Mouse (Mus musculus): ENCODE measurements around the gene Cd40. TPM values are rescaled to one million over a fixed set of nuclear protein-coding genes. Genes with fewer than 3 reads are reported as not detected.
A peak's percentile ranks its signal among the peaks of the same experiment; 100 is the strongest.

Gene Cd40
- polyA plus RNA-seq, 1 experiment from 2014 or later: 8.5 TPM

DNA sequence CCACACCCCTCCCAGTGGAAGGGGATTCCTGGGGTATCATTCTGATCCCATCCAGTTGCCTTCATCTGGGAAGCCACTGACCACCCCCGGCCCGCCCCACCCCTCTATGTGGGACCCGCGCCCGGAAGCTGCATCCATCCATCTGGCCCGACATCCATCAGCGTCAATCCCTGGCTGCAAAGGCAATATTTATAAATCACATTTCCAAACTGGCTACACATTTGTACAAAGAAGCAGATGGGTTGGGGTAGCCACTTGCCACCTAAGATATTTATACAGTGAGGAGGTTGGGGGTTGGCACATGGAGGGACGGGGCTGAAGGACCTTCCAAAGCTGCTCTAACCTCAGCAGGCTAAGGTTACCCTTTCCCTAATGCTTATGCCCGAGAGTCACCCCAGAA lies 65.3 kb downstream of the Cd40 start:
- no peak for ATAC-seq
- 74% methylated on average over 9 of the region's 9 CpGs for WGBS

DNA sequence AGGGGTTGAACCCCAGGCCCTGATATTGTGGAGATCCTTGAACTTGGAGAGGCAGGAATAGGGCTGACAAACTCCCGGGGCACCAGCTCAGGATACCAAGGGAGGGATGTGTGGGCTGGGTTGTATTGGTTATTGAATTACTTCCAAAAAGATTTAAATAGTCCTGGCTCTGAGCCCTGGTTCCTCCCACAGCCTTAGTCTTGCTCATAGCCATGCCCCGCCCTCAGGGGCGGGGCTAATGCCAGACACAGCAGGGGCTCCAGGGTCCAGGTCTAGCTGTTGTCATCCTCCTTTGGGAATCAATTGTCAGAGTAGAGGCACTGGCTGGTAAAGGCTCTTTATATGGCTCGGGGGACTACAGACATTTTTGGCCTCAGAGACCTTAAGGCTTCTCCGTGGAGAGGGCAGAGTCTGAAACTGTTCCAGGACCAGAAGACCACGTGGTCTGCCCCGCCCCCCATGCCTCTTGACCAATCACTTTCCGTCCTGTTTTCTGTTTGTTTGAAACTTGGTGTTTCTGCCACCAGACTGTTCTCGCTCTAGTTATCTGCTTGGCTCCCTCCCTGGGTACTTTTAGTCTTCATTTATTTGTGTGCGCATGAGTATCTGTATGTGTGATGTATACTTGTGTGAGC lies 65.9 kb downstream of the Cd40 start:
- WGBS: 30% methylated on average over 10 of the region's 10 CpGs
- no peaks in the 10 kb centered on the region for H3K9me3 ChIP-seq
- H3K36me3 ChIP-seq: no peaks in the 10 kb centered on the region
- no peak overlapping the region for H3K9ac ChIP-seq
- H3K27me3 ChIP-seq (replicated peaks): peaks cover 41% of the 10 kb centered on the region
- H3K4me3 ChIP-seq (replicated peaks): no peak overlapping the region
- 0 out of 2 replicates have a peak overlapping the region, but pooled peaks have one; percentile 18 for H3K4me2 ChIP-seq (replicated peaks)
- no peak overlapping the region for H3K27ac ChIP-seq
- no peaks in the 10 kb centered on the region for H3K4me1 ChIP-seq (replicated peaks)
- peak; percentile 39; the same call in 1 of the 2 replicates for ATAC-seq

More for the DNA sequence above, 65.3 kb downstream of the Cd40 start:
- Histone ChIP-seq H3K4me2 (replicated peaks) (no peak overlapping the region), H3K9ac (no peak overlapping the region), H3K9me3 (no peaks in the 10 kb centered on the region), H3K36me3 (no peaks in the 10 kb centered on the region), H3K4me3 (replicated peaks) (no peak overlapping the region), H3K4me1 (replicated peaks) (no peaks in the 10 kb centered on the region), H3K27ac (no peak overlapping the region), H3K27me3 (replicated peaks) (peaks cover 42% of the 10 kb centered on the region)

Other genes starting within 250 kb of the Cd40 start
- gene Zswim1, start 232.9 kb upstream of the Cd40 start, polyA plus RNA-seq (2015; fragmentation: Nextera tagmentation; extraction: Ambion mirVana): 13.5 TPM in 2 replicates
- not detected in 2 replicates for gene Spata25, start 227.1 kb upstream of the Cd40 start, polyA plus RNA-seq (2015; fragmentation: Nextera tagmentation; extraction: Ambion mirVana)
- gene Ctsa, start 222.8 kb upstream of the Cd40 start, polyA plus RNA-seq (2015; fragmentation: Nextera tagmentation; extraction: Ambion mirVana): 266 and 277 TPM in 2 replicates
- 6.8 and 7.4 TPM in 2 replicates for gene Neurl2, start 222.2 kb upstream of the Cd40 start, polyA plus RNA-seq (2015; fragmentation: Nextera tagmentation; extraction: Ambion mirVana)
- gene Pltp, start 197.9 kb upstream of the Cd40 start, polyA plus RNA-seq (2015; fragmentation: Nextera tagmentation; extraction: Ambion mirVana): 28.7 and 29.5 TPM in 2 replicates
- gene Pcif1, start 176.3 kb upstream of the Cd40 start, polyA plus RNA-seq (2015; fragmentation: Nextera tagmentation; extraction: Ambion mirVana): 63.6 and 65.5 TPM in 2 replicates
- 10.7 and 11.3 TPM in 2 replicates for gene Zfp335, start 143.9 kb upstream of the Cd40 start, polyA plus RNA-seq (2015; fragmentation: Nextera tagmentation; extraction: Ambion mirVana)
- gene Mmp9, start 114.8 kb upstream of the Cd40 start, polyA plus RNA-seq (2015; fragmentation: Nextera tagmentation; extraction: Ambion mirVana): 4.9 and 5.2 TPM in 2 replicates
- 0.80 and 0.97 TPM in 2 replicates for gene Slc12a5, start 94.8 kb upstream of the Cd40 start, polyA plus RNA-seq (2015; fragmentation: Nextera tagmentation; extraction: Ambion mirVana)
- 47.4 and 48.8 TPM in 2 replicates for gene Ncoa5, start 20.8 kb upstream of the Cd40 start, polyA plus RNA-seq (2015; fragmentation: Nextera tagmentation; extraction: Ambion mirVana)
- not detected in 2 replicates for gene 1700025C18Rik, start 35.1 kb downstream of the Cd40 start, polyA plus RNA-seq (2015; fragmentation: Nextera tagmentation; extraction: Ambion mirVana)
- 0.62 and 0.68 TPM in 2 replicates for gene Cdh22, start 179.2 kb downstream of the Cd40 start, polyA plus RNA-seq (2015; fragmentation: Nextera tagmentation; extraction: Ambion mirVana)
- gene Slc35c2, start 232.2 kb downstream of the Cd40 start, polyA plus RNA-seq (2015; fragmentation: Nextera tagmentation; extraction: Ambion mirVana): 83.6 and 98.3 TPM in 2 replicates